Mouse (Mus musculus) neural tube, embryonic 11.5 days (tissue): ENCODE measurements around the gene Tbc1d16. TPM values are rescaled to one million over a fixed set of nuclear protein-coding genes. Genes with fewer than 3 reads are reported as not detected.

Source experiments
- ATAC-seq: fragments of 200-750 bp; cut with Nextera tagmentation; 2 replicates; pipeline ENCODE4 v1.8.0; 2017; ENCODE audit warnings: moderate number of reproducible peaks, mild to moderate bottlenecking, moderate TSS enrichment, moderate library complexity; ENCODE audit not compliant: insufficient read depth, low FRiP score, low TSS enrichment
- DNase-seq: peaks from one replicate; pipeline ENCODE4 v3.0.0-alpha.2; 2015; ENCODE audit warnings: low spot score
- H3K27ac ChIP-seq: fragments of 300-500 bp; sonication (generic); 2 replicates; pipeline ENCODE4 v1.5.1; 2014; ENCODE audit warnings: low read depth, mild to moderate bottlenecking, low read length
- H3K27me3 ChIP-seq: fragments of 300-500 bp; sonication (generic); 2 replicates; pipeline ENCODE4 v1.6.1; 2014; ENCODE audit warnings: mild to moderate bottlenecking, low read length, mixed read lengths; ENCODE audit not compliant: control insufficient read depth, insufficient read depth
- H3K36me3 ChIP-seq: fragments of 300-500 bp; sonication (generic); 2 replicates; pipeline ENCODE4 v1.6.1; 2014; ENCODE audit warnings: mild to moderate bottlenecking, low read length, moderate library complexity, mixed read lengths; ENCODE audit not compliant: control insufficient read depth, insufficient read depth
- H3K4me1 ChIP-seq: fragments of 300-500 bp; sonication (generic); 2 replicates; pipeline ENCODE4 v1.6.1; 2014; ENCODE audit warnings: low read length, mixed read lengths; ENCODE audit not compliant: control insufficient read depth, insufficient read depth
- H3K4me2 ChIP-seq: fragments of 300-500 bp; sonication (generic); 2 replicates; pipeline ENCODE4 v1.6.1; 2014; ENCODE audit warnings: low read depth, mild to moderate bottlenecking, moderate library complexity
- H3K4me3 ChIP-seq: fragments of 300-500 bp; sonication (generic); 2 replicates; pipeline ENCODE4 v1.5.1; 2014; ENCODE audit warnings: low read depth, low read length
- H3K9ac ChIP-seq: fragments of 300-500 bp; sonication (generic); 2 replicates; pipeline ENCODE4 v1.6.1; 2014; ENCODE audit warnings: mild to moderate bottlenecking, low read length
- H3K9me3 ChIP-seq: fragments of 300-500 bp; sonication (generic); 2 replicates; pipeline ENCODE4 v1.6.1; 2016; ENCODE audit warnings: low read length; ENCODE audit not compliant: control insufficient read depth
- WGBS: fragments of 180-500 bp; shearing (Covaris S2); extraction: QIAGEN DNeasy Blood & Tissue Kit; methylation state at CpG from one replicate; pipeline ENCODE4 v1.1.7; 2014; 5-methylcytosine and 5-hydroxymethylcytosine counted together
- polyA plus RNA-seq: library from polyadenylated mRNA; unstranded; fragments of >200 nt; fragmentation: Nextera tagmentation; extraction: Ambion mirVana; gene quantifications from 2 replicates; pipeline ENCODE4 v1.2.1, GENCODE M21; 2014

The Tbc1d16 gene
- polyA plus RNA-seq, 1 experiment from 2014 or later = 15.2 TPM

GRCm38 (mm10) chr11:119213166-119213885, 15.0 kb downstream of the Tbc1d16 start:
- Histone ChIP-seq H3K9ac (no peak overlapping the region), H3K4me2 (no peak overlapping the region), H3K27ac (no peak overlapping the region), H3K4me1 (peaks cover 28% of the 10 kb centered on the region), H3K4me3 (no peak overlapping the region), H3K9me3 (no peaks in the 10 kb centered on the region), H3K36me3 (peaks cover 4% of the 10 kb centered on the region; the same call in 1 of the 2 replicates), H3K27me3 (no peaks in the 10 kb centered on the region)
- WGBS = 61% methylated on average over 19 of the region's 19 CpGs
- no peak for ATAC-seq
- DNase-seq = no peak

- no peak overlapping the region for H3K27ac ChIP-seq
- H3K36me3 ChIP-seq = peaks cover 7% of the 10 kb centered on the region; the same call in 1 of the 2 replicates
- ATAC-seq (no peak), DNase-seq (no peak)
- H3K4me2 ChIP-seq = no peak overlapping the region
- no peak overlapping the region for H3K9ac ChIP-seq
- H3K27me3 ChIP-seq = no peaks in the 10 kb centered on the region
- H3K9me3 ChIP-seq = no peaks in the 10 kb centered on the region
- 87% methylated on average over 21 of the region's 21 CpGs for WGBS
- H3K4me3 ChIP-seq = no peak overlapping the region
- peaks cover 28% of the 10 kb centered on the region for H3K4me1 ChIP-seq
Measured at GRCm38 (mm10) chr11:119211604-119212309, 16.5 kb downstream of the Tbc1d16 start.

GRCm38 (mm10) chr11:119210321-119211100, 17.8 kb downstream of the Tbc1d16 start:
- Histone ChIP-seq H3K27me3 (no peaks in the 10 kb centered on the region), H3K9me3 (no peaks in the 10 kb centered on the region), H3K4me2 (no peak overlapping the region), H3K27ac (no peak overlapping the region), H3K36me3 (peaks cover 7% of the 10 kb centered on the region; the same call in 1 of the 2 replicates), H3K9ac (no peak overlapping the region), H3K4me3 (no peak overlapping the region), H3K4me1 (peaks cover 18% of the 10 kb centered on the region)
- DNase-seq (no peak), ATAC-seq (no peak)
- 72% methylated on average over 32 of the region's 32 CpGs for WGBS

- no peak overlapping the region for H3K9ac ChIP-seq
Measured at GRCm38 (mm10) chr11:119209371-119210025, 18.8 kb downstream of the Tbc1d16 start.

GRCm38 (mm10) chr11:119208870-119209370, 19.4 kb downstream of the Tbc1d16 start:
- 96% methylated on average over 20 of the region's 20 CpGs for WGBS
- peaks cover 7% of the 10 kb centered on the region; the same call in 1 of the 2 replicates for H3K36me3 ChIP-seq
- H3K27me3 ChIP-seq = no peaks in the 10 kb centered on the region
- H3K4me2 ChIP-seq = no peak overlapping the region
- no peak overlapping the region for H3K9ac ChIP-seq
- ATAC-seq = no peak
- H3K27ac ChIP-seq = no peak overlapping the region
- H3K4me1 ChIP-seq = peaks cover 6% of the 10 kb centered on the region; the same call in 1 of the 2 replicates
- no peaks in the 10 kb centered on the region for H3K9me3 ChIP-seq
- DNase-seq = no peak
- no peak overlapping the region for H3K4me3 ChIP-seq

More at GRCm38 (mm10) chr11:119209371-119210025, 18.8 kb downstream of the Tbc1d16 start:
- no peak for DNase-seq
- WGBS = 83% methylated on average over 10 of the region's 10 CpGs
- ATAC-seq = no peak
- Histone ChIP-seq H3K36me3 (peaks cover 7% of the 10 kb centered on the region; the same call in 1 of the 2 replicates), H3K4me3 (no peak overlapping the region), H3K4me1 (peaks cover 10% of the 10 kb centered on the region; the same call in 1 of the 2 replicates), H3K9me3 (no peaks in the 10 kb centered on the region), H3K4me2 (no peak overlapping the region), H3K27me3 (no peaks in the 10 kb centered on the region), H3K27ac (no peak overlapping the region)

GRCm38 (mm10) chr11:119207986-119208385, 20.3 kb downstream of the Tbc1d16 start:
- 61% methylated on average over 6 of the region's 6 CpGs for WGBS
- Histone ChIP-seq H3K36me3 (peaks cover 7% of the 10 kb centered on the region; the same call in 1 of the 2 replicates), H3K4me3 (no peak overlapping the region), H3K27me3 (no peaks in the 10 kb centered on the region), H3K4me1 (no peaks in the 10 kb centered on the region), H3K4me2 (no peak overlapping the region), H3K9me3 (no peaks in the 10 kb centered on the region), H3K27ac (no peak overlapping the region), H3K9ac (no peak overlapping the region)
- no peak for ATAC-seq
- DNase-seq = peak; percentile 29

- DNase-seq (peak; percentile 65), ATAC-seq (no peak)
- no peak overlapping the region for H3K4me3 ChIP-seq
- no peaks in the 10 kb centered on the region for H3K27me3 ChIP-seq
- no peak overlapping the region for H3K9ac ChIP-seq
- WGBS = 34% methylated on average over 5 of the region's 5 CpGs
- peaks cover 11% of the 10 kb centered on the region for H3K36me3 ChIP-seq
- H3K9me3 ChIP-seq = no peaks in the 10 kb centered on the region
- no peak overlapping the region for H3K4me2 ChIP-seq
- H3K4me1 ChIP-seq = no peaks in the 10 kb centered on the region
- no peak overlapping the region for H3K27ac ChIP-seq
Measured at GRCm38 (mm10) chr11:119206562-119206961, 21.7 kb downstream of the Tbc1d16 start.

GRCm38 (mm10) chr11:119205738-119206137, 22.6 kb downstream of the Tbc1d16 start:
- Histone ChIP-seq H3K9me3 (no peaks in the 10 kb centered on the region), H3K4me2 (no peak overlapping the region), H3K4me1 (no peaks in the 10 kb centered on the region), H3K27ac (no peak overlapping the region), H3K4me3 (no peak overlapping the region), H3K9ac (no peak overlapping the region), H3K36me3 (peaks cover 9% of the 10 kb centered on the region), H3K27me3 (no peaks in the 10 kb centered on the region)
- DNase-seq (no peak), ATAC-seq (no peak)
- 90% methylated on average over 10 of the region's 10 CpGs for WGBS
